Mouse (Mus musculus) forebrain, embryonic 15.5 days (tissue): ENCODE measurements around the gene Lims1. TPM values are rescaled to one million over a fixed set of nuclear protein-coding genes. Genes with fewer than 3 reads are reported as not detected.

Experiments used
- ATAC-seq: fragments of 200-750 bp; cut with Nextera tagmentation; replicated peaks from 2 replicates; pipeline ENCODE4 v1.8.0; 2017; ENCODE audit warnings: mild to moderate bottlenecking, moderate TSS enrichment, moderate library complexity
- H3K27ac ChIP-seq: fragments of 300-500 bp; sonication (generic); replicated peaks from 2 replicates; pipeline ENCODE4 v1.5.1; 2015; ENCODE audit warnings: mild to moderate bottlenecking, inconsistent platforms
- H3K27me3 ChIP-seq: fragments of 300-500 bp; sonication (generic); 2 replicates; pipeline ENCODE4 v1.6.1; 2015; ENCODE audit warnings: inconsistent platforms
- H3K36me3 ChIP-seq: fragments of 300-500 bp; sonication (generic); 2 replicates; pipeline ENCODE4 v1.6.1; 2015; ENCODE audit warnings: mild to moderate bottlenecking, inconsistent platforms
- H3K4me1 ChIP-seq: fragments of 300-500 bp; sonication (generic); 2 replicates; pipeline ENCODE4 v1.6.1; 2015; ENCODE audit warnings: inconsistent platforms
- H3K4me2 ChIP-seq: fragments of 300-500 bp; sonication (generic); replicated peaks from 2 replicates; pipeline ENCODE4 v1.6.1; 2015; ENCODE audit warnings: mild to moderate bottlenecking, inconsistent platforms
- H3K4me3 ChIP-seq: fragments of 300-500 bp; sonication (generic); 2 replicates; pipeline ENCODE4 v1.5.1; 2015; ENCODE audit warnings: mild to moderate bottlenecking, inconsistent platforms
- H3K9ac ChIP-seq: fragments of 300-500 bp; sonication (generic); replicated peaks from 2 replicates; pipeline ENCODE4 v1.6.1; 2015; ENCODE audit warnings: mild to moderate bottlenecking, inconsistent platforms
- H3K9me3 ChIP-seq: fragments of 300-500 bp; sonication (generic); 2 replicates; pipeline ENCODE4 v1.6.1; 2016; ENCODE audit warnings: inconsistent platforms
- WGBS: fragments of 180-500 bp; shearing (Covaris S2); methylation state at CpG from one replicate; pipeline ENCODE4 v1.1.7; 2015; ENCODE audit warnings: mixed read lengths; 5-methylcytosine and 5-hydroxymethylcytosine counted together
- polyA plus RNA-seq: library from polyadenylated mRNA; unstranded; fragments of >200 nt; fragmentation: Nextera tagmentation; extraction: Ambion mirVana; gene quantifications from 2 replicates; pipeline ENCODE4 v1.2.1, GENCODE M21; 2015

Lims1 gene
- polyA plus RNA-seq, 1 experiment from 2014 or later = 70.1 TPM

- 45% methylated on average over 3 of the region's 3 CpGs for WGBS
- no peak for ATAC-seq
Observed at GRCm38 (mm10) chr10:58352364-58352763, 29.1 kb downstream of the Lims1 start.

GRCm38 (mm10) chr10:58354561-58354960, 31.3 kb downstream of the Lims1 start:
- Histone ChIP-seq H3K9me3 (no peaks in the 10 kb centered on the region), H3K4me1 (no peaks in the 10 kb centered on the region), H3K27ac (0 out of 2 replicates have a peak overlapping the region, but pooled peaks have one; percentile 8), H3K4me3 (no peak overlapping the region), H3K4me2 (no peak overlapping the region), H3K9ac (no peak overlapping the region), H3K27me3 (no peaks in the 10 kb centered on the region), H3K36me3 (no peaks in the 10 kb centered on the region)
- 27% methylated on average over 3 of the region's 3 CpGs for WGBS
- no peak for ATAC-seq

More at GRCm38 (mm10) chr10:58352364-58352763, 29.1 kb downstream of the Lims1 start:
- Histone ChIP-seq H3K4me3 (no peak overlapping the region), H3K27me3 (no peaks in the 10 kb centered on the region), H3K4me2 (no peak overlapping the region), H3K4me1 (no peaks in the 10 kb centered on the region), H3K27ac (no peak overlapping the region), H3K36me3 (no peaks in the 10 kb centered on the region), H3K9me3 (no peaks in the 10 kb centered on the region), H3K9ac (no peak overlapping the region)

GRCm38 (mm10) chr10:58356460-58356859, 33.2 kb downstream of the Lims1 start:
- H3K4me3 ChIP-seq = no peak overlapping the region
- H3K27ac ChIP-seq = no peak overlapping the region
- no peaks in the 10 kb centered on the region for H3K27me3 ChIP-seq
- no peaks in the 10 kb centered on the region for H3K36me3 ChIP-seq
- H3K9me3 ChIP-seq = no peaks in the 10 kb centered on the region
- no peaks in the 10 kb centered on the region for H3K4me1 ChIP-seq
- no peak overlapping the region for H3K9ac ChIP-seq
- H3K4me2 ChIP-seq = no peak overlapping the region
- no peak for ATAC-seq
- 93% methylated on average over 3 of the region's 3 CpGs for WGBS

DNA sequence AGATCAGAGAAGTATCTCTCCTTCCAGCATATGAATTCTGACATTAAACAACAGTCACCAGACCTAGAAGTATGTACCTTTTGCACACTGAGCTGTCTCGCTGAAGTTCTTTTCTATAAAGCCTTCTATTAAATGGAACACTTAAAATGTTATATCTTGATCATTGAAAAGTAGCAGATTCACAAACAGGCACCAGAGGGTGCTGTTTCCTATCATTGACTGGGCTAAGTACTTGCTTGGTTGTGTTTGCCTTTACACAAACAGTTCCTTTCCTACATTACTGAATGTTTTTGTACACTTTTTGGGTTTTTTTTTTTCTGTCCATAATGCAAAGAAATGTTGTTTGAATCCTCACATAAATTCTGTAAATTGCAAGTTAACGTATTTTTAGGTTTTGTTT, 35.9 kb downstream of the Lims1 start:
- Histone ChIP-seq H3K9ac (no peak overlapping the region), H3K9me3 (no peaks in the 10 kb centered on the region), H3K4me2 (no peak overlapping the region), H3K36me3 (no peaks in the 10 kb centered on the region), H3K4me1 (no peaks in the 10 kb centered on the region), H3K27ac (no peak overlapping the region), H3K27me3 (no peaks in the 10 kb centered on the region), H3K4me3 (no peak overlapping the region)
- 76% methylated on average over 2 of the region's 2 CpGs for WGBS
- ATAC-seq = no peak

DNA sequence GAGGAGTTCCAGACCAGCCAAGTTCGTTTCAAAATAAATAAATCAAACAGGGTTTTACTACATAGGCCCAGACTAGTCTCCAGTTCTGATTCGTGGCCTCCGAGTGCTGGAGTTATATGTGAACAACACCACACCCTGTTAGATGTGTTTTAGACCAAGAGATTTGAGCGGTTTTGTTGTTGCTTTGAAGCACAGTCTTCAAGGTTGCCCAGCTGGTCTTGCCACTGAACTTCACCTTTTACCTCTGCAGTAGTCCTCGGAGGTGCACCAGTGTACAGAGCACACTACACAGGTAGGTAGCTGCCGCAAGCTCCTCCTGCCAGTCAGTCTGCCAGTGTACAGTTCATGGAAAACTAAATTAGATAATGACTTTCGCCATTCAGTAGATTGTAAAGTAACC, 36.7 kb downstream of the Lims1 start:
- Histone ChIP-seq H3K4me1 (no peaks in the 10 kb centered on the region), H3K36me3 (no peaks in the 10 kb centered on the region), H3K27me3 (no peaks in the 10 kb centered on the region), H3K4me3 (no peak overlapping the region), H3K27ac (no peak overlapping the region), H3K9ac (no peak overlapping the region), H3K4me2 (no peak overlapping the region), H3K9me3 (no peaks in the 10 kb centered on the region)
- WGBS = 93% methylated on average over 7 of the region's 7 CpGs
- no peak for ATAC-seq

GRCm38 (mm10) chr10:58362745-58363144, 39.5 kb downstream of the Lims1 start:
- H3K27ac ChIP-seq = no peak overlapping the region
- H3K27me3 ChIP-seq = no peaks in the 10 kb centered on the region
- no peaks in the 10 kb centered on the region for H3K36me3 ChIP-seq
- WGBS = 80% methylated on average over 1 of the region's 1 CpGs
- no peaks in the 10 kb centered on the region for H3K9me3 ChIP-seq
- no peak overlapping the region for H3K4me2 ChIP-seq
- H3K4me1 ChIP-seq = no peaks in the 10 kb centered on the region
- ATAC-seq = peak; percentile 65
- no peak overlapping the region for H3K9ac ChIP-seq
- H3K4me3 ChIP-seq = no peak overlapping the region

DNA sequence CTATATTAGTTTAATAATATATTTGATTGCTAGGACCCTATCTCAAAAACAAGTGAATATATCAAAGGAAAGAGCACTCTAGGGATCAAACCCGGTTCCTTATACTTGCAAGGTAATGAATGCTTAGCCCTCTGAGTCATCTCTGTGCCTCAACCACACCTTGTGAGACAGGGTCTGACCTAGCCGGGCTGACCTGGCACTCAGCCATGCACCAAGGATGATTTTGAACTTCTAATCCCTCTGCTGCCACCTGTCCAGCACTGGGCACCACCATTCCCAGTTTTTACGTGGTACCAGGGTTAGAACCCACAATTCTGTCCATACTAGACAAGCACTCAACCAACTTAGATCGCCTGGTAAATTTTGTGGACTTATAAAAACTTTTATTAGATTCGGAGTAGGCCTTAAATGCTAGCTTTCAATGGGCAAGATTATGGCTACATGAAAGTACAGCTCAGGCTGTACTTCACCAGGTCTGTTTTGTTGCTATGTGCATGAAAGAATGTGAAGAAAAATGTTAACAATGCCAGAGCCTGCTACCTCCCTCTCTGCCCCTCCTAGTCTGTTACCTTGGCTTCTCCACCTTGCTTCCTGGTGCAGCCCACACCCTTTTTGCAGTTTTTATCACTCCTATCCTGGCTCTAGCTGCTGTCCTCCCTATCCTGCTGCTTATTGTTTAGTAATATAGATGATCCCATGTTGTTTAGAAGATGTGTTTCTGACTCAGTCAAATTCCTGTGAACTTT, 41.7 kb downstream of the Lims1 start:
- ATAC-seq = no peak
- WGBS = 89% methylated on average over 5 of the region's 5 CpGs

DNA sequence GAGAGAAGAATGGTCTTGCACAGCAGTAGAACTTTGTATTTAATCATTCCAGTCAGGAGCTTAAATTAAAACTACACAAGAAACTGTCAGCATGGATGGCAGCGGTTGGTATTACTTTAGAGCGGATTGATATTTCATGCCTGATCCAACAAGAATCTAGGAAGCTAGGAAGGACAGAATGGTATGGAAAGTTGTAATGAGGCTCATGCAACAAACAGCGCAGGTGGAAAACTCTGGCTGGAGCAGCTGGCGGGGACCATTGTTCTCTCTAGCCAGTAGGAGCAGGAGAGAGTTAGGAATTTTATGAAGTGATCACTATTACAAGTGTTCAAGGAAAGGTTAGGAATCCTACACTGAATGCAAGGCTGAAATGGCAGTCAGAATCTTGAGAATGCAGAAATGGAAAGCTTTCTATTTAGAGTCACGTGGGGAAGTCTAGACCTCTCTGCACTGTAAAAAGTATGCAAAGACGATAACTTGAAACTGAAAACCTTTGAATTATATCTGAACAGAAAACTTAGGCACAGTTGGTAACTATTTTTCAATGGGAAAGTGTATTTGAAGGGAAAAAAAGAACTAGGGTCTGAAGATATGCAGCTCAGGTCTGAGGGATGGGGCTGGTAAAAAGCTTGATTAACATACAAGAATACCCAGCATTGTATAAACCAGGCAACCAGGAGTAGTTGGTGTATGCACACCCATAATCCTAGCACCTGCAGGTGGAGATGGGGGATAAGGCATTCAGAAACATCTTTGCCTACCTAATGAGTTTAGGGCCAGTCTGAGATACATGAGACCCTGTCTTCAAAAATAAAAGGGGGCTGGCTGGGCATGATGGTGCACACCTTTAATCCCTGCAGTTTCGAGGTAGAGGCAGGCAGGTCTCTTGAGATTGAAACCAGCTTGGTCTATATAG, 45.8 kb downstream of the Lims1 start:
- H3K4me2 ChIP-seq = no peak overlapping the region
- no peak for ATAC-seq
- no peak overlapping the region for H3K4me3 ChIP-seq
- WGBS = 78% methylated on average over 7 of the region's 7 CpGs
- H3K27ac ChIP-seq = no peak overlapping the region
- H3K9ac ChIP-seq = no peak overlapping the region
- H3K36me3 ChIP-seq = no peaks in the 10 kb centered on the region
- H3K27me3 ChIP-seq = no peaks in the 10 kb centered on the region
- H3K4me1 ChIP-seq = peaks cover 34% of the 10 kb centered on the region
- H3K9me3 ChIP-seq = no peaks in the 10 kb centered on the region

More for the DNA sequence above, 41.7 kb downstream of the Lims1 start:
- Histone ChIP-seq H3K27me3 (no peaks in the 10 kb centered on the region), H3K4me3 (no peak overlapping the region), H3K27ac (no peak overlapping the region), H3K4me2 (no peak overlapping the region), H3K9ac (no peak overlapping the region), H3K4me1 (peaks cover 10% of the 10 kb centered on the region), H3K36me3 (no peaks in the 10 kb centered on the region), H3K9me3 (no peaks in the 10 kb centered on the region)

DNA sequence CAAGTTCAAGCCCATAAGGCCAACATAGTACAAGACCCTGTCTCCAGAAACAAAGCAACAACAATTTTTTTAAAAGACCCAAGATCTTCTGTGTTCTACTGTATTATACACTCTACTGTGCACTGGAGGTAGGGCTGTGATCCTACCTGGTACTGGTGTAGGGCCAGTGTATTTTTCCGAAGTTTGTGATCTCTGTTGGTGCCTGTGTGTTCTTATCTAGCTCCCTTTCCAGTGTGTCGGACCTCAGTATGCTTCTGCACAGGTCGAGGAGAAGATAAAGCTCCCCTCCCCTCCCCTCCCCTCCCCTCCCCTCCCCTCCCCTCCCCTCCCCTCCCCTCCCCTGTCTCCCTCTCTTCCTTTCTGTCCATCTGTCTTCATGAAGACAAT, 46.4 kb downstream of the Lims1 start:
- Histone ChIP-seq H3K4me3 (no peak overlapping the region), H3K4me2 (no peak overlapping the region)
- whole genome bisulfite sequencing = 37% methylated on average over 3 of the region's 3 CpGs

DNA sequence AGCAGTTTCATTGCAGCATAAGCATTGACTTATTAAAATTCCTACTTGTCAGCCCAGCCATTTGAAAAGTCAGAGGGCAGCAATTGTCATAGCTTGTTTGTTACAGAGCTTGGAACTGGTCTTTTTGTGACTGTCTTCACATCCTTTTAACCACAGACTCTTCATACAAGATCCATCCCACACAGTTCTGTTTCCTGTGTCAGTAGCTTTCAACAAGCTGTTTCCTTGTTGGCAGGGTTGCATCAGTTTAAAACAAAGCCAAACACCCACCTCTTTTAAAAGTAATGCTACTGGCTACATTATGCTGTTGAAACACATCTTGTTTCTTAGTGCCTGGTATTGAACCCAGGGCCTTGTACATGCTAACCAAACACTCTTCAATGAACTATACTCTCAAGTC, 46.9 kb downstream of the Lims1 start:
- Histone ChIP-seq H3K9ac (no peak overlapping the region), H3K4me1 (peaks cover 34% of the 10 kb centered on the region), H3K36me3 (no peaks in the 10 kb centered on the region), H3K27me3 (no peaks in the 10 kb centered on the region), H3K9me3 (no peaks in the 10 kb centered on the region), H3K27ac (peak overlapping the region; percentile 59), H3K4me2 (no peak overlapping the region), H3K4me3 (no peak overlapping the region)
- ATAC-seq = no peak

More for the DNA sequence above, 46.4 kb downstream of the Lims1 start:
- Histone ChIP-seq H3K36me3 (no peaks in the 10 kb centered on the region), H3K9ac (no peak overlapping the region), H3K9me3 (no peaks in the 10 kb centered on the region), H3K27me3 (no peaks in the 10 kb centered on the region), H3K4me1 (peaks cover 34% of the 10 kb centered on the region), H3K27ac (no peak overlapping the region)
- no peak for ATAC-seq

DNA sequence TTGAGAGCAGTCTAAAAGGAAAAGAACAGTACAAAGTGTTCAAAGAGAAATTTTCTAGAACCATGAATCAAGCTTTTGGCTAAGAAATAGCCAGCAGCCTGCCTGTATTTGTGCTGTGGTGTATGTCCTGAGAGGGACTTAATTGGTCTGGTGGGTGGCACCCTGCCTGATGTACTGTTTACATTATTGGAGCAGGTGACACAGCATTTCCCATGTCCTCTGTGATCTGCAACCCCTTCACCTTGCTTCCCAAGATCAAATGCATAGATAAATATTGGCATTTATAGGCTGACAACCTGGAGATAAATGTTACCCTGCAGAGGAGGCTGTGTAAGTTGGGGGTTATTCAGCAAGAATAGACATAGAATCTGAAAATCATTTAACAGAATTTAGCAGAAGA, 47.3 kb downstream of the Lims1 start:
- H3K4me1 ChIP-seq = peaks cover 34% of the 10 kb centered on the region
- no peak for ATAC-seq
- 0 out of 2 replicates have a peak overlapping the region, but pooled peaks have one; percentile 8 for H3K9ac ChIP-seq
- no peaks in the 10 kb centered on the region for H3K36me3 ChIP-seq
- H3K4me2 ChIP-seq = no peak overlapping the region
- H3K9me3 ChIP-seq = no peaks in the 10 kb centered on the region
- H3K4me3 ChIP-seq = no peak overlapping the region
- peak overlapping the region; percentile 59 for H3K27ac ChIP-seq
- no peaks in the 10 kb centered on the region for H3K27me3 ChIP-seq

GRCm38 (mm10) chr10:58371279-58371842, 48.1 kb downstream of the Lims1 start:
- H3K4me2 ChIP-seq = no peak overlapping the region
- no peak overlapping the region for H3K9ac ChIP-seq
- 53% methylated on average over 14 of the region's 14 CpGs for WGBS
- no peaks in the 10 kb centered on the region for H3K9me3 ChIP-seq
- ATAC-seq = no peak; the same call in 1 of the 2 replicates
- 0 out of 2 replicates have a peak overlapping the region, but pooled peaks have one; percentile 20 for H3K27ac ChIP-seq
- H3K27me3 ChIP-seq = no peaks in the 10 kb centered on the region
- H3K36me3 ChIP-seq = no peaks in the 10 kb centered on the region
- no peak overlapping the region for H3K4me3 ChIP-seq
- peaks cover 34% of the 10 kb centered on the region for H3K4me1 ChIP-seq
